Mouse (Mus musculus) heart, adult 2 months (tissue): ENCODE results near the gene Ptx4. TPM values are rescaled to one million over a fixed set of nuclear protein-coding genes. Genes with fewer than 3 reads are reported as not detected.

Experiments
- DNase-seq, 2 experiments: peaks; one replicate each; pipeline ENCODE4 v3.0.0; 2021
- H3K27ac ChIP-seq: fragments of 200-600 bp; 2 replicates; pipeline ENCODE4 v1.8.1; 2022
- H3K27me3 ChIP-seq: fragments of 200-500 bp; 2 replicates; pipeline ENCODE4 v1.6.1; 2012; ENCODE audit warnings: mild to moderate bottlenecking, low read length, inconsistent platforms, mixed read lengths; ENCODE audit not compliant: control insufficient read depth, insufficient read depth
- H3K36me3 ChIP-seq: fragments of 200-500 bp; 2 replicates; pipeline ENCODE4 v1.6.1; 2012; ENCODE audit warnings: low read length, inconsistent platforms; ENCODE audit not compliant: control insufficient read depth, insufficient read depth
- H3K4me1 ChIP-seq: fragments of 200-500 bp; 2 replicates; pipeline ENCODE4 v1.6.1; 2011; ENCODE audit warnings: low read length; ENCODE audit not compliant: control insufficient read depth, insufficient read depth
- H3K4me3 ChIP-seq: fragments of 200-600 bp; 2 replicates; pipeline ENCODE4 v1.8.1; 2022
- H3K79me2 ChIP-seq: fragments of 200-500 bp; replicated peaks from 2 replicates; pipeline ENCODE4 v1.6.1; 2012; ENCODE audit warnings: mild to moderate bottlenecking, inconsistent platforms, low read length, moderate library complexity, mixed read lengths; ENCODE audit not compliant: control insufficient read depth, insufficient read depth
- H3K9ac ChIP-seq: fragments of 200-500 bp; 2 replicates; pipeline ENCODE4 v1.6.1; 2012; ENCODE audit warnings: low read depth, mild to moderate bottlenecking, control low read depth, inconsistent platforms, low read length, mixed read lengths
- CTCF ChIP-seq: fragments of 200-600 bp; IDR thresholded peaks from 2 replicates; pipeline ENCODE4 v1.8.1; 2022; ENCODE audit warnings: antibody characterized with exemption, mild to moderate bottlenecking, moderate library complexity
- EP300 ChIP-seq: fragments of 200-500 bp; IDR thresholded peaks from 2 replicates; pipeline ENCODE4 v1.6.1; 2011; ENCODE audit warnings: low read depth, low read length, control low read depth; ENCODE audit not compliant: insufficient read depth
- POLR2A ChIP-seq: fragments of 200-500 bp; IDR thresholded peaks from 2 replicates; pipeline ENCODE4 v1.6.1; 2011; ENCODE audit warnings: mild to moderate bottlenecking, low read depth, low read length, control low read depth; ENCODE audit not compliant: insufficient read depth
- WGBS: fragments of 180-500 bp; shearing (Covaris S2); methylation state at CpG from one replicate; pipeline ENCODE4 v1.1.7; 2018; 5-methylcytosine and 5-hydroxymethylcytosine counted together
- intact Hi-C: fragments of 180-260 bp; cut with DNase I; formaldehyde crosslinking; loops from one replicate; pipeline ENCODE4 v1.15.1; 2025
- polyA plus RNA-seq: library from polyadenylated mRNA; depleted of rRNA; stranded (reverse); fragments of >200 nt; gene quantifications from 2 replicates; pipeline ENCODE4 v1.2.3, GENCODE M21; 2012
- total RNA-seq, 2 experiments: library from RNA; stranded (reverse); gene quantifications; 2 replicates each; pipeline ENCODE4 v1.2.3; 2021

Gene Ptx4
- total and polyA plus RNA-seq, 3 experiments = 0.16 to 5.8 (median 5.4) TPM

DNA sequence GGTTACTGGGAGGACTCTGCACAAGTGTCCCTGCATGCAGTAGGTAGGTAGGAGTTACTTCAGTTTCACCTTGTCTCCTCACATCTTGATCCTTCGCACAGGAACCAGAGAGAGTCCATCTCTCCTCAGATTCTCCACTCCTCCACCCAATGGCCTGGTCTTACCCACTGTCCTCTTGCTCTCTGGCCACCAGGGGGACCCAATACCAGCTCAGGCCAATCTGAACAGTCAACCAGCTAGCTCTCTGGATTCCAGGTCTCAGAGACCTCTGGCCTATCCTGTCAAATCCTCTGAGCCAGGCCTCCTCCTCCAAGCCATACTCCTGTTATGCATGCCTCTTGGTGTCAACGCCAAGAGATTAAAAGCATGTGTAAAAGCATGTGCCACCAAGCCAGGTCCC is 11.0 kb upstream of the Ptx4 start:
- no peaks in the 10 kb centered on the region for H3K79me2 ChIP-seq
- H3K36me3 ChIP-seq = no peaks in the 10 kb centered on the region
- WGBS = 83% methylated on average over 2 of the region's 2 CpGs
- H3K9ac ChIP-seq = no peak overlapping the region
- no peak overlapping the region for H3K4me3 ChIP-seq
- H3K27me3 ChIP-seq = no peaks in the 10 kb centered on the region
- H3K27ac ChIP-seq = no peak overlapping the region
- TF ChIP-seq EP300 (no peak), CTCF (peak; percentile 74)
- peaks cover 5% of the 10 kb centered on the region for H3K4me1 ChIP-seq
- intact Hi-C loops = loop anchor here (2.0 kb wide), 2 partner anchors 41 to 175 kb away; no protein-coding TSS in a partner anchor
- peak; percentile 35 to 43 for DNase-seq

DNA sequence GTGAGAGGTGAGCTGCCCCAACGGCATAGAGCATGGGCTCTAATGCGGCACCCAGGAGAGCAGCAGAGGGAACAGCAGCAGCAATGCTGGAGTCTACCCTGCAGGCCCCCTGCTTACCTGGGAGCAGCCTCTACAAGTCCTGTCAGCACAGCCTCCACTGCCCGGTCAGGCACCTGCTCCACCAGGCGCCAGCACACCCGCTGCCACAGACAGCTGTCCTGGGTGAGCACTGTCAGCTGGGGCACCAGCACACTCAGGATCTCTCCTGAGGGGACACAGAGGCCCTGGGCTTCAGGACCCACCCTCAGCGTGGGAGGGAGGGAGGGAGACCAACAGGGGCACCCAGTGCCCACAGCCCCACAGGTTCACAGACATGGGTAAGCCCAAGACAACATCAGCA is 10.0 kb upstream of the Ptx4 start:
- Histone ChIP-seq H3K79me2 (no peaks in the 10 kb centered on the region), H3K4me1 (peaks cover 8% of the 10 kb centered on the region), H3K9ac (no peak overlapping the region), H3K27ac (no peak overlapping the region), H3K27me3 (no peaks in the 10 kb centered on the region), H3K4me3 (no peak overlapping the region), H3K36me3 (no peaks in the 10 kb centered on the region)
- WGBS = 93% methylated on average over 6 of the region's 6 CpGs
- no peak for DNase-seq
- intact Hi-C loops = no loop called here
- no peak for TF ChIP-seq POLR2A
- TF ChIP-seq CTCF = no peak
- TF ChIP-seq EP300 = no peak

DNA sequence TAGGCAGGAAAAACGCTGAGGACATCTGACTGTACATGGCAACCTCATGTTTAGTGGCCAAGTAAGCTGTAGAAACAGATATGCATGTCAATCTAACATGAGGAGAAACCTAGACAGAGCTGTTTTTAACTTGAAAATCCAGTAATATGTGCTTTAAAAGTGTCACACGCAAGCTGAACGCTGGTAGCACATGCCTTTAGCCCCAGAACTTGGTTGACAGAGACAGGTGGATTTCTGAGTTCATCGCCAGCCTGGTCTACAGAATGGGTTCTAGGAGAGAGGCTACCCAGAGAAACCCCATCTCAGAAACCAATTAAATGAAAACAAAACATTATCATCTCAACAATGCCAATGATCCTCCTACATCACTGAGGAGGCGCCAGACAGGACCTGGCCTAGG is 9.3 kb upstream of the Ptx4 start:
- DNase-seq = no peak
- no peaks in the 10 kb centered on the region for H3K79me2 ChIP-seq
- H3K4me3 ChIP-seq = no peak overlapping the region
- TF ChIP-seq EP300 = no peak
- no peak for TF ChIP-seq CTCF
- no peak for TF ChIP-seq POLR2A
- intact Hi-C loops = no loop called here
- no peaks in the 10 kb centered on the region for H3K36me3 ChIP-seq
- WGBS = 92% methylated on average over 5 of the region's 5 CpGs
- H3K27me3 ChIP-seq = no peaks in the 10 kb centered on the region
- H3K4me1 ChIP-seq = peaks cover 10% of the 10 kb centered on the region
- H3K27ac ChIP-seq = no peak overlapping the region
- no peak overlapping the region for H3K9ac ChIP-seq

DNA sequence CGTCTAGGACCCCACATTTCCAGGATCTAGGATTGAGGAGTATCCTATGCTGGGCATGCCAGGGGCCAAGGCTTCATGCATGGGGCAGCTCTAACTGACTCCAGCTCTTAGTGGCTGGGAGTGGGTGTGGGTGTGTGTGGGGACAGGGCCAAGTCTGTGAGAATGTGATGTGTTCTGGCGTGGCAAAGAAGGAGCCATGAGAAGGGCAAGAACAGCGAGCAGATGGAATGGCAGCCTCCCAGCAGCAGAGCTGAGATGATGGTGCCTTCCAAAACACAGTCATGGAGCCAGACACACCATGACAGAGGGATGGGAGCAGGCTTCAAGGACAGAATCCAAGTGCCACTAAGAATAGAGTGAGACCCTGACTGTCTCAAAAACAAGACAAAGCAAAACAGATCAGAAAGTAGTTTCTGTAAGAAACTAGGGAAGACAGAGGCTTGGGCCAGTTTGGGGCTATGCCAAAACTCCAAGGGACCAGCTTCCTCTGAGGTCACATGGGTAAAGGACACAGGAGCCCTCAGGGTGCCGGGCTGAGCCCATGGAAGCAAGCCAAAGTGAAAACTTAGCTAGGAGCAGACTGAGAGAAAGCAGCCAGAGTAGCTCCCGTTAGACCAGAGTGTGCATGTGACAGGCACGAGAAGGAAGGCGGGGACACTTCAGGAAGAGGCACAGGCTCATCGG is 8.7 kb upstream of the Ptx4 start:
- H3K9ac ChIP-seq = no peak overlapping the region
- peaks cover 10% of the 10 kb centered on the region for H3K4me1 ChIP-seq
- H3K27me3 ChIP-seq = no peaks in the 10 kb centered on the region
- DNase-seq = peak in 1 of 2 experiments; percentile 57
- intact Hi-C loops = no loop called here
- no peaks in the 10 kb centered on the region for H3K79me2 ChIP-seq
- 32% methylated on average over 8 of the region's 8 CpGs for WGBS
- peak overlapping the region; percentile 44 for H3K27ac ChIP-seq
- TF ChIP-seq POLR2A (no peak), CTCF (no peak), EP300 (no peak)
- no peaks in the 10 kb centered on the region for H3K36me3 ChIP-seq
- no peak overlapping the region for H3K4me3 ChIP-seq

DNA sequence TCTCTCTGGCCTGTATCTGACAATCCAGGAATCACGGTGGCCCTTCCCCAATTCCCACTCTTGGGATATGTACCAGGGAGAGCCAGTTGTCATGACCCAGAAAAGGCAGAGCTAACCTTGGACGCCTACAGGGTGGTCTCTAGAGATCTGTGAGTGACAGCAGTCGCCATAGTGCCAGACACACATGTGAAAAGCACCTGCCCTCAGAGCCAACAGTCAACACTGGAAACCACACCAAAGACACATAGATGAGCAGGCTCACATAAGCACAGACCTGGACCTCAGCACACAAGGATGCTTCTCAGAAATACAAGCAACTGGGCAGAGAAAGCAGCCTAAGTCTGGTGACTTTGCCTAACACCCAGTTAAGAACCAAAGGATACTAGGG is 8.1 kb upstream of the Ptx4 start:
- Histone ChIP-seq H3K9ac (no peak overlapping the region), H3K4me1 (peaks cover 10% of the 10 kb centered on the region), H3K4me3 (no peak overlapping the region), H3K27me3 (no peaks in the 10 kb centered on the region), H3K27ac (peak overlapping the region; percentile 44), H3K36me3 (no peaks in the 10 kb centered on the region), H3K79me2 (no peaks in the 10 kb centered on the region)
- no peak for TF ChIP-seq POLR2A
- DNase-seq = peak in 1 of 2 experiments; percentile 36
- 43% methylated on average over 3 of the region's 3 CpGs for WGBS
- intact Hi-C loops = no loop called here

DNA sequence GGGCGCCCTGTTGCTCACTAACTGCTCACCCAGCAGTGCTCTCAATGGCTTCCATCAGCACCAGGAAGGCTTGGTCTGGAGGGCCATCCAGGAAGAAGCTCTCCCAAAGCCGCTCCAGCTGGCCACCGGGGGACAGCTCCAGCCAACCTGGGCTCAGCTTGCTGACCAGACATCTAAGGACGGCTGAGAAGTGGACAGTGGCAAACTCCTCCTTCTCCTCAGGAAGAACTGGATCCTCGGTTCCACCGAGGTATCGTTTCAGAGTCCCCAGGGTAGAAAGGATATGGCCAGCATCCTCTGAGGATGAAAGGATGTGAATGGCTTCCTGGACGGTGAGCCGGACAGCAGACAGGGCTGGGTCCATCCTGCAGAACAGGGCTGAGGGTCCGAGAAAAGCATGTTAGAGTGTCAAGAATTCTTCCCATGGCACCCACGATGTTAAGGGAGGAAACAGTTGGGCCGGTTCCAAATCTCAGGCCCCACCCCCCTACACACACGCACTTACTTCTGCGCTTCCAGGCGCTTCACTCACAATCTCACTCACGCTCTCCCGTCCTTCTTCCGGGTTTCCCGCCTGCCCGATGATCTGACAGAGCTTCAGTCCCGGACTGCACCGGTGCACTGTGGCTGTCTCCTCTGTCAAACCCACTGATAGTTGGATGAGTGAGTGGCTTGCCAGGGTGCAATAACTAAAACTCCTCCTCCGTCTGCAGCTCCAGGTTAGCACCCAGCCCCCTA is 5.5 kb upstream of the Ptx4 start:
- DNase-seq = peak; percentile 10 to 24
- Histone ChIP-seq H3K27me3 (no peaks in the 10 kb centered on the region), H3K4me1 (peaks cover 10% of the 10 kb centered on the region), H3K9ac (peak overlapping the region; percentile 74), H3K27ac (peak overlapping the region; percentile 81), H3K79me2 (no peaks in the 10 kb centered on the region), H3K4me3 (peak overlapping the region; percentile 60), H3K36me3 (no peaks in the 10 kb centered on the region)
- intact Hi-C loops = loop anchor here (2.0 to 5.0 kb wide), 2 partner anchors 32 to 157 kb away; partner anchors contain the start of genes Tmem204 and Ube2i
- TF ChIP-seq CTCF (no peak), EP300 (no peak), POLR2A (no peak)
- 7% methylated on average over 23 of the region's 23 CpGs for WGBS
